Mouse (Mus musculus) CD8-positive naive resting alpha-beta T cell, adult 2 months (primary cell): Measurements from ENCODE around the gene Ncl.
"Not testable (repeated sequence)": the region's sequence is repeated elsewhere in the genome, so short reads cannot be mapped to it uniquely, and the experiment has no call there.

Source experiments
- DNase-seq, 2 experiments: peaks; one replicate each; pipeline ENCODE4 v3.0.0; 2022; ENCODE audit warnings: low read depth in 2 of 2, low spot score in 2 of 2

Gene Ncl

GRCm38 (mm10) chr1:86361852-86362615 is 2.8 kb upstream of the Ncl start:
- DNase-seq, result no peak

- no peak for DNase-seq
Measured at GRCm38 (mm10) chr1:86360441-86360840, 1.2 kb upstream of the Ncl start.

- DNase-seq, result no peak
Measured at GRCm38 (mm10) chr1:86359798-86360179, 589 bp upstream of the Ncl start.

GRCm38 (mm10) chr1:86358229-86358905 is 833 bp downstream of the Ncl start:
- DNase-seq, result no peak

- no peak for DNase-seq
Measured at GRCm38 (mm10) chr1:86354186-86354585, 5.0 kb downstream of the Ncl start.

GRCm38 (mm10) chr1:86350576-86350975 is 8.6 kb downstream of the Ncl start:
- DNase-seq, result no peak

- DNase-seq, result no peak
Measured at GRCm38 (mm10) chr1:86349696-86350095, 9.5 kb downstream of the Ncl start.

- no peak for DNase-seq
Measured at GRCm38 (mm10) chr1:86349201-86349600, 10.0 kb downstream of the Ncl start.

- DNase-seq, result no peak
Measured at GRCm38 (mm10) chr1:86348801-86349200, 10.4 kb downstream of the Ncl start.

- DNase-seq, result no peak
Measured at GRCm38 (mm10) chr1:86348083-86348482, 11.1 kb downstream of the Ncl start.

GRCm38 (mm10) chr1:86347716-86348045 is 11.5 kb downstream of the Ncl start:
- DNase-seq, result no peak

- DNase-seq, result no peak
Measured at GRCm38 (mm10) chr1:86346851-86347715, 12.1 kb downstream of the Ncl start.

GRCm38 (mm10) chr1:86345956-86346355 is 13.2 kb downstream of the Ncl start:
- no peak for DNase-seq

- no peak for DNase-seq
Measured at GRCm38 (mm10) chr1:86345069-86345468, 14.1 kb downstream of the Ncl start.

GRCm38 (mm10) chr1:86343969-86344861 is 15.0 kb downstream of the Ncl start:
- peak; percentile 29 to 49 for DNase-seq

- DNase-seq, result no peak
Measured at GRCm38 (mm10) chr1:86343087-86343645, 16.0 kb downstream of the Ncl start.

GRCm38 (mm10) chr1:86342371-86342770 is 16.8 kb downstream of the Ncl start:
- no peak for DNase-seq

GRCm38 (mm10) chr1:86341096-86341495 is 18.1 kb downstream of the Ncl start:
- not testable (repeated sequence) for DNase-seq

GRCm38 (mm10) chr1:86339156-86339812 is 19.9 kb downstream of the Ncl start:
- DNase-seq, result peak; percentile 79 to 86

GRCm38 (mm10) chr1:86336330-86336729 is 22.9 kb downstream of the Ncl start:
- no peak for DNase-seq
